Mouse (Mus musculus): ENCODE data around the gene Rfc2. TPM values are rescaled to one million over a fixed set of nuclear protein-coding genes. Genes with fewer than 3 reads are reported as not detected.
A peak's percentile ranks its signal among the peaks of the same experiment; 100 is the strongest.

The Rfc2 gene
- polyA plus RNA-seq, 1 experiment, result 69.3 TPM

GRCm38 (mm10) chr5:134568030-134568429 is 13.1 kb upstream of the Rfc2 start:
- Histone ChIP-seq H3K4me2 (ENCODE audit: low read depth) (no peak overlapping the region), H3K36me3 (ENCODE audit: control insufficient read depth, insufficient read depth) (no peaks in the 10 kb centered on the region), H3K4me3 (no peak overlapping the region), H3K79me2 (ENCODE audit: control insufficient read depth, insufficient read depth) (no peaks in the 10 kb centered on the region), H3ac (ENCODE audit: control insufficient read depth, insufficient read length) (no peak overlapping the region), H3K27me3 (ENCODE audit: control insufficient read depth, insufficient read depth, insufficient read length) (no peaks in the 10 kb centered on the region)
- TF ChIP-seq TCF3 (IDR thresholded peaks at IDR 0.05; ENCODE audit: insufficient read length, low read depth) (no peak), USF1 (IDR thresholded peaks at IDR 0.05; ENCODE audit: low read depth) (no peak), SRF (IDR thresholded peaks at IDR 0.05; ENCODE audit: control insufficient read depth, insufficient read length, low read depth) (no peak), POLR2A (IDR thresholded peaks at IDR 0.05; ENCODE audit: insufficient read length, low read depth) (no peak), CEBPB (IDR thresholded peaks at IDR 0.05; ENCODE audit: insufficient read depth, poor library complexity, severe bottlenecking) (no peak)

GRCm38 (mm10) chr5:134568964-134569491 is 12.1 kb upstream of the Rfc2 start:
- no peaks in the 10 kb centered on the region for H3K27me3 ChIP-seq (ENCODE audit: control insufficient read depth, insufficient read depth, insufficient read length)
- H3K36me3 ChIP-seq (ENCODE audit: control insufficient read depth, insufficient read depth), result no peaks in the 10 kb centered on the region
- no peak for TF ChIP-seq POLR2A (IDR thresholded peaks at IDR 0.05; ENCODE audit: insufficient read length, low read depth)
- no peak for TF ChIP-seq USF1 (IDR thresholded peaks at IDR 0.05; ENCODE audit: low read depth)
- no peak for TF ChIP-seq MAX (IDR thresholded peaks at IDR 0.05; ENCODE audit: low read depth)
- no peak for TF ChIP-seq CEBPB (IDR thresholded peaks at IDR 0.05; ENCODE audit: insufficient read depth, poor library complexity, severe bottlenecking)
- TF ChIP-seq TCF3 (IDR thresholded peaks at IDR 0.05; ENCODE audit: insufficient read length, low read depth), result no peak
- no peaks in the 10 kb centered on the region for H3K79me2 ChIP-seq (ENCODE audit: control insufficient read depth, insufficient read depth)
- H3K4me2 ChIP-seq (ENCODE audit: low read depth), result peak overlapping the region; percentile 39
- no peak overlapping the region for H3ac ChIP-seq (ENCODE audit: control insufficient read depth, insufficient read length)
- H3K4me3 ChIP-seq, result no peak overlapping the region

GRCm38 (mm10) chr5:134571730-134572507 is 9.2 kb upstream of the Rfc2 start:
- no peaks in the 10 kb centered on the region for H3K36me3 ChIP-seq (ENCODE audit: control insufficient read depth, insufficient read depth)
- H3ac ChIP-seq (ENCODE audit: control insufficient read depth, insufficient read length), result no peak overlapping the region
- no peaks in the 10 kb centered on the region for H3K27me3 ChIP-seq (ENCODE audit: control insufficient read depth, insufficient read depth, insufficient read length)
- H3K79me2 ChIP-seq (ENCODE audit: control insufficient read depth, insufficient read depth), result no peaks in the 10 kb centered on the region
- TF ChIP-seq E2F4 (IDR thresholded peaks at IDR 0.05; ENCODE audit: insufficient read depth), result peak; percentile 9
- TF ChIP-seq POLR2A (IDR thresholded peaks at IDR 0.05; ENCODE audit: insufficient read length, low read depth), result peak; percentile 20
- TF ChIP-seq CEBPB (IDR thresholded peaks at IDR 0.05; ENCODE audit: insufficient read depth, poor library complexity, severe bottlenecking), result no peak
- H3K4me3 ChIP-seq, result peak overlapping the region; percentile 36
- peak overlapping the region; percentile 100 for H3K4me2 ChIP-seq (ENCODE audit: low read depth)

- H3K4me3 ChIP-seq, result peak overlapping the region; percentile 36
- H3K4me2 ChIP-seq (ENCODE audit: low read depth), result peak overlapping the region; percentile 100
- no peak overlapping the region for H3ac ChIP-seq (ENCODE audit: control insufficient read depth, insufficient read length)
- no peaks in the 10 kb centered on the region for H3K36me3 ChIP-seq (ENCODE audit: control insufficient read depth, insufficient read depth)
- H3K27me3 ChIP-seq (ENCODE audit: control insufficient read depth, insufficient read depth, insufficient read length), result no peaks in the 10 kb centered on the region
- TF ChIP-seq MYOG (IDR thresholded peaks at IDR 0.05; ENCODE audit: control insufficient read depth in 1 of 3, insufficient read depth in 1 of 3, insufficient read length in 2 of 3, low read depth in 2 of 3), result no peak
- no peak for TF ChIP-seq CEBPB (IDR thresholded peaks at IDR 0.05; ENCODE audit: insufficient read depth, poor library complexity, severe bottlenecking)
- TF ChIP-seq REST (IDR thresholded peaks at IDR 0.05; ENCODE audit: insufficient read depth, insufficient read length), result no peak
- TF ChIP-seq POLR2AphosphoS2 (IDR thresholded peaks at IDR 0.05; ENCODE audit: insufficient read length, low read depth), result no peak
- no peaks in the 10 kb centered on the region for H3K79me2 ChIP-seq (ENCODE audit: control insufficient read depth, insufficient read depth)
Observed at GRCm38 (mm10) chr5:134572508-134573214, 8.5 kb upstream of the Rfc2 start.

- TF ChIP-seq POLR2A (IDR thresholded peaks at IDR 0.05; ENCODE audit: insufficient read length, low read depth), result no peak
- no peak for TF ChIP-seq MAX (IDR thresholded peaks at IDR 0.05; ENCODE audit: low read depth)
- TF ChIP-seq POLR2AphosphoS2 (IDR thresholded peaks at IDR 0.05; ENCODE audit: insufficient read length, low read depth), result no peak
- TF ChIP-seq USF1 (IDR thresholded peaks at IDR 0.05; ENCODE audit: low read depth), result no peak
- TF ChIP-seq SRF (IDR thresholded peaks at IDR 0.05; ENCODE audit: control insufficient read depth, insufficient read length, low read depth), result no peak
- no peak for TF ChIP-seq REST (IDR thresholded peaks at IDR 0.05; ENCODE audit: insufficient read depth, insufficient read length)
- no peak for TF ChIP-seq MYOD1 (IDR thresholded peaks at IDR 0.05; ENCODE audit: control insufficient read depth in 1 of 3, insufficient read length in 2 of 3, low read depth in 2 of 3)
- no peak for TF ChIP-seq TCF3 (IDR thresholded peaks at IDR 0.05; ENCODE audit: insufficient read length, low read depth)
- TF ChIP-seq E2F4 (IDR thresholded peaks at IDR 0.05; ENCODE audit: insufficient read depth), result no peak
- no peak for TF ChIP-seq CEBPB (IDR thresholded peaks at IDR 0.05; ENCODE audit: insufficient read depth, poor library complexity, severe bottlenecking)
- no peak for TF ChIP-seq MYOG (IDR thresholded peaks at IDR 0.05; ENCODE audit: control insufficient read depth in 1 of 3, insufficient read depth in 1 of 3, insufficient read length in 2 of 3, low read depth in 2 of 3)
- TF ChIP-seq TCF12 (IDR thresholded peaks at IDR 0.05; ENCODE audit: insufficient read depth, poor library complexity, severe bottlenecking), result no peak
- Histone ChIP-seq H3K27me3 (ENCODE audit: control insufficient read depth, insufficient read depth, insufficient read length) (no peaks in the 10 kb centered on the region), H3ac (ENCODE audit: control insufficient read depth, insufficient read length) (no peak overlapping the region), H3K4me3 (no peak overlapping the region), H3K36me3 (ENCODE audit: control insufficient read depth, insufficient read depth) (no peaks in the 10 kb centered on the region), H3K4me2 (ENCODE audit: low read depth) (no peak overlapping the region), H3K79me2 (ENCODE audit: control insufficient read depth, insufficient read depth) (no peaks in the 10 kb centered on the region)
Observed at GRCm38 (mm10) chr5:134575833-134576232, 5.3 kb upstream of the Rfc2 start.
